Mouse (Mus musculus) olfactory bulb, adult 2 months (tissue): ENCODE measurements around the gene Dennd1a. TPM values are rescaled to one million over a fixed set of nuclear protein-coding genes. Genes with fewer than 3 reads are reported as not detected.

Source experiments
- H3K27ac ChIP-seq: fragments of 200-500 bp; 2 replicates; pipeline ENCODE4 v1.5.1; 2012; ENCODE audit warnings: low read depth, low read length; ENCODE audit not compliant: insufficient read depth
- H3K4me1 ChIP-seq: fragments of 200-500 bp; 2 replicates; pipeline ENCODE4 v1.6.1; 2012; ENCODE audit warnings: low read length; ENCODE audit not compliant: control insufficient read depth, insufficient read depth
- H3K4me3 ChIP-seq: fragments of 200-500 bp; 2 replicates; pipeline ENCODE4 v1.5.1; 2012; ENCODE audit warnings: mild to moderate bottlenecking, low read depth, low read length, moderate library complexity; ENCODE audit not compliant: insufficient read depth
- CTCF ChIP-seq: fragments of 200-500 bp; IDR thresholded peaks from 2 replicates; pipeline ENCODE4 v1.5.1; 2012; ENCODE audit warnings: low read depth, mild to moderate bottlenecking, low read length, moderate library complexity; ENCODE audit not compliant: insufficient read depth
- POLR2A ChIP-seq: fragments of 200-500 bp; IDR thresholded peaks from 2 replicates; pipeline ENCODE4 v1.6.1; 2012; ENCODE audit warnings: mild to moderate bottlenecking, low read depth, low read length, moderate library complexity; ENCODE audit not compliant: insufficient read depth
- WGBS: fragments of 180-500 bp; shearing (Covaris S2); methylation state at CpG from one replicate; pipeline ENCODE4 v1.1.7; 2018; 5-methylcytosine and 5-hydroxymethylcytosine counted together
- polyA plus RNA-seq: library from polyadenylated mRNA; stranded (reverse); fragments of >200 nt; gene quantifications from 2 replicates; pipeline ENCODE4 v1.2.4, GENCODE M21; 2012; ENCODE audit warnings: low replicate concordance; ENCODE audit not compliant: missing spikeins, insufficient read depth, insufficient read length

The Dennd1a gene
- polyA plus RNA-seq, 1 experiment: not detected

DNA sequence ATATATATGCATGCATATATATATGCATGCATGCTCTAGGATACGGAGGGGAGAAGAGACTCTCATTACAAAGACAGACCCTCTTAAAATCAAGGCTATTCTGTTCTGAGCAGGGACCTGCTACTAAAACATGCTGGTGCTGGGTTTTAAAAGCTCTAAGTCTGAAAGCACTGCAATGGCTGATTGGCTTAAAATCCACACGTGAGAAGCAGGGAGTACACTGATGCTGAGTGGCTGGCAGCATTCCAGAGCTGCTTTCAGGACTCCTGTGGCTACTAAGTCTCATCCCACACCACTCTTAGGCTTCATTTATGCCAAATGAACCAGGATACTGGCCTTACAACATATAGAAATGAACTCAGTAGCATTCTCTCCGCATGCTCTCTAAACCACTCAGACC, 151.8 kb downstream of the Dennd1a start:
- no peak for TF ChIP-seq POLR2A
- no peak for TF ChIP-seq CTCF
- H3K27ac ChIP-seq: no peak overlapping the region
- WGBS: 72% methylated on average over 3 of the region's 3 CpGs
- no peaks in the 10 kb centered on the region for H3K4me1 ChIP-seq
- no peak overlapping the region for H3K4me3 ChIP-seq

- Histone ChIP-seq H3K27ac (no peak overlapping the region), H3K4me3 (no peak overlapping the region), H3K4me1 (no peaks in the 10 kb centered on the region)
- TF ChIP-seq CTCF (no peak), POLR2A (no peak)
- 97% methylated on average over 5 of the region's 5 CpGs for WGBS
These were observed 154.0 kb downstream of the Dennd1a start for GRCm38 (mm10) chr2:38133036-38133825.

DNA sequence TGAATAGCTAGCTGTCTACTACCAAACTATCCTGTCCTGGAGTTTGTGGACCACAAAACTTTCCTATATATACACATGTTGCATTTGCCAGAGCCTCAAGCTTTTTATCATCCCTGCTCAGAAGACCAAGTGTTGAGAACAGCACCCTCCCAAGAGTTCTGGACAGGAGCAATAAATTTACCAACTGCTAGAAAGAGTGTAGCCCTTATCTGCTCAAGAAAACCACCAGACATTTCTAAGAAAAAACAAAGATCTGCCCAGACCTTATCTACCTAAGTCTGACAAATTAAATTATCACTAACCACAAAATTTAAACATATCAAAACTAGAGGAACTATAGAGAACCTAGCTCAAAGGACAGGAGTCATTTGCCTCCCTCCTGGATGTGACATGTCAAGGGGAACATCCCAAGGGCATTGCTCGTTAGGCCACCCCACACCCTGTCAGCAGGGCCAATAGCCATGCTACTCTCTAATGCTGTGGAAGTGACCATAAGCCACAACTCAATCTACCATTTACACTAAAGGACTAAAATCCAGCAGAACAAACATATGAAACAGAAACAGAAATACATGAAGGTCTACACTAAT, 154.9 kb downstream of the Dennd1a start:
- Histone ChIP-seq H3K4me3 (no peak overlapping the region), H3K27ac (no peak overlapping the region), H3K4me1 (no peaks in the 10 kb centered on the region)
- TF ChIP-seq CTCF: no peak
- no peak for TF ChIP-seq POLR2A
- 94% methylated on average over 1 of the region's 1 CpGs for WGBS

DNA sequence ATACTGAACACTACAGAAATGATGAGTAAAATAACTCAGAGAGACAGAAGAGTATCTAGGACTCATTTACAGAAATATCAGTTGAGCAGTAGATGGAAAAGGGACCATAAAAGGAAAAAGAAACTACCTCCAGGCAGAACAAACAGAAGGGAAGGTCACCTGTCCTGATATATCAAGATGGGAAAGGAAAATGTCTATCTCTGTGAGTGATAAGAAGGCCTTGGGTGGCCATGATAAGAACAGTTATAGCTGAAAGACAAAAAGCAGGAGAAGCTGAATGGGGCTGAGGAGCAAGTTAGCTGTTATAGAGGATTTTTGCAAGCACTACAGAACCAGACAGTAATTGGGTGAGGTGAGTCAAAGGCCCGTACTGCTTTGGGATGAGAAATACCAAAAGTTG, 155.7 kb downstream of the Dennd1a start:
- TF ChIP-seq POLR2A (no peak), CTCF (no peak)
- no peaks in the 10 kb centered on the region for H3K4me1 ChIP-seq
- WGBS: 94% methylated on average over 1 of the region's 1 CpGs
- H3K4me3 ChIP-seq: no peak overlapping the region
- no peak overlapping the region for H3K27ac ChIP-seq

GRCm38 (mm10) chr2:38129961-38130802, 157.0 kb downstream of the Dennd1a start:
- no peaks in the 10 kb centered on the region for H3K4me1 ChIP-seq
- WGBS: 86% methylated on average over 6 of the region's 6 CpGs
- H3K4me3 ChIP-seq: no peak overlapping the region
- no peak overlapping the region for H3K27ac ChIP-seq
- TF ChIP-seq CTCF (no peak), POLR2A (no peak)

DNA sequence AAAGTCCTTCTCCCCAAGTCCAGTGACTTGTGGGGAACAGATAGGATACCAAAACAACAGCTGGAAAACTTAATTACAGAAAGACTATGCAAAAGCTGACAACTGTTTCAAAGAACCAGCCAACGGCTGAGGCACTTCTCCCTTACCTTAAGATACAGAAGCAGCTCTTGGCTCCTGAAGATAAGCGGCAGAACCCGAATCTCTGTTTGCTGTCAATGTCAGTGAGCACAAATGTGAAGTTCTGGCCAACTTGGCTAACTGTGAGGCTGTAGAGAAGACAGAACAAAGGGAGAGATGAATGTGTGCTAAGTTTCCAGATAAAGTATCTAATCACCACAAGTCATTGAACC, 160.8 kb downstream of the Dennd1a start:
- no peaks in the 10 kb centered on the region for H3K4me1 ChIP-seq
- no peak overlapping the region for H3K4me3 ChIP-seq
- H3K27ac ChIP-seq: no peak overlapping the region
- TF ChIP-seq CTCF: no peak
- no peak for TF ChIP-seq POLR2A
- 77% methylated on average over 3 of the region's 3 CpGs for WGBS

DNA sequence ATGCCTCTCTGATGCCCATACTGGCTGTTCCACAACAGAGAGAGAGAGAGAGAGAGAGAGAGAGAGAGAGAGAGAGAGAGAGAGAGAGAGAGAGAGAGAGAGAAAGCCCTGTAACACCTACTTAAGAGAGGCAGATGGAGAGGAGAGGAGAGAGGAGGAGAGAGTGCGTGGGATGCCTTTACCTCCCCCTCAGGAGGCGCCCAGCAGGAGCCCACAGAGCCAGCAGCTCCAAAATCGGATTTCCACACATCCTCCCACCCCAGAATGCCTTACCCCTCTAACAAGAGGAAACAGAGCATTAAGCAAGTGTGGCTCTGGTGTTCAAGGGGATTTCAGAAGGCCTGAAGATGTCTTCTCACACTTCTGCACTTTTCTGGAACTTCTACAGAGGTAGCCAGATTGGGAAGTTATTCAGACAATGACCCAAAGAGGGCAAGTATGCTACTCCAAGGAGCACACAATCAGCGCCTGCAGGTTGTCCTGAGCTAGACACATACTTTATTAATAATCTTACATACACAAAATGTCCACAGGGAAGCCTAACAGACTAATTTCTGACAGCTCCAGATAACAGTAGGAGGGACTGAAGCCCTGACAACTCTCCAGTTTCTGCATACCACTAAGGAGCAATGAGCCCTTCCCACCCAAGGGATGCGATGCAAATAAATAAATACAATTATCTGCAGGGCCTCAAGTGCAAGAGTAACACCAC, 161.4 kb downstream of the Dennd1a start:
- no peak overlapping the region for H3K27ac ChIP-seq
- H3K4me1 ChIP-seq: no peaks in the 10 kb centered on the region
- WGBS: 82% methylated on average over 5 of the region's 5 CpGs
- H3K4me3 ChIP-seq: no peak overlapping the region
- TF ChIP-seq CTCF (no peak), POLR2A (no peak)

DNA sequence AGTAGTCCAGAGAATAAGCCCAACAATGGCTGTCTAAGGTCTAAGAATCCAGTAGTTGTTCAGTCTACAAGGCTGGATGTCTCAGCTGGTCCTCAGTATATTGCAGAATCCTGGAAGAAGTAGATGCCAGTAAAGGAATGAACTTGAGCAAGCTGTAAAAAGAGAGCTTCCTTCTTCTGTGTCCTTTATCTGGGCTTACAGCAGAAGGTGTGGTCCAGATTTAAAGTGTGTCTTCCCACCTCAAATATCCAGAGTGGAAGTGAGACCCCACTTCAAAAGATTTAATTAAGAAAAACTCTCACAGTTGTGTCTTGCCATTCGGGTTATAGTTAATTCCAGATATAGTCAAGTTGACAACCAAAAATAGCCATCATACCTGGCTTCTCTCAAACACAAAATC, 162.5 kb downstream of the Dennd1a start:
- no peak for TF ChIP-seq POLR2A
- no peak for TF ChIP-seq CTCF
- WGBS: 94% methylated on average over 1 of the region's 1 CpGs
- Histone ChIP-seq H3K4me1 (no peaks in the 10 kb centered on the region), H3K27ac (no peak overlapping the region), H3K4me3 (no peak overlapping the region)
